Mouse (Mus musculus): ENCODE data around the gene Nagk. TPM values are rescaled to one million over a fixed set of nuclear protein-coding genes. Genes with fewer than 3 reads are reported as not detected.
A peak's percentile ranks its signal among the peaks of the same experiment; 100 is the strongest.
"Not testable (repeated sequence)": the region's sequence is repeated elsewhere in the genome, so short reads cannot be mapped to it uniquely, and the experiment has no call there.

The Nagk gene
- total and polyA plus RNA-seq, 3 experiments: 14.1 to 18.3 (median 16.1) TPM

GRCm38 (mm10) chr6:83818996-83819395 lies 24.2 kb downstream of the Nagk start:
- H3K36me3 ChIP-seq (ENCODE audit: control insufficient read depth, insufficient read depth, low read length): peaks cover 6% of the 10 kb centered on the region; the same call in 1 of the 2 replicates
- DNase-seq: no peak
- H3K79me2 ChIP-seq (replicated peaks; ENCODE audit: control insufficient read depth, insufficient read depth, low read length): no peaks in the 10 kb centered on the region
- no peak overlapping the region for H3K9ac ChIP-seq (ENCODE audit: low read depth, low read length)
- H3K4me3 ChIP-seq: no peak overlapping the region
- no peaks in the 10 kb centered on the region; the same call in 1 of the 2 replicates for H3K4me1 ChIP-seq (ENCODE audit: control insufficient read depth, insufficient read depth, low read length)
- no peaks in the 10 kb centered on the region for H3K27me3 ChIP-seq (ENCODE audit: control insufficient read depth, insufficient read depth, low read length)
- no peak overlapping the region for H3K27ac ChIP-seq
- WGBS: 71% methylated on average over 1 of the region's 1 CpGs
- intact Hi-C loops (cut with DNase I): no loop called here
- TF ChIP-seq EP300 (IDR thresholded peaks at IDR 0.05; ENCODE audit: insufficient read depth, low read depth, low read length) (no peak), POLR2A (IDR thresholded peaks at IDR 0.05; ENCODE audit: insufficient read depth, low read depth, low read length) (no peak), CTCF (IDR thresholded peaks at IDR 0.05) (no peak)

DNA sequence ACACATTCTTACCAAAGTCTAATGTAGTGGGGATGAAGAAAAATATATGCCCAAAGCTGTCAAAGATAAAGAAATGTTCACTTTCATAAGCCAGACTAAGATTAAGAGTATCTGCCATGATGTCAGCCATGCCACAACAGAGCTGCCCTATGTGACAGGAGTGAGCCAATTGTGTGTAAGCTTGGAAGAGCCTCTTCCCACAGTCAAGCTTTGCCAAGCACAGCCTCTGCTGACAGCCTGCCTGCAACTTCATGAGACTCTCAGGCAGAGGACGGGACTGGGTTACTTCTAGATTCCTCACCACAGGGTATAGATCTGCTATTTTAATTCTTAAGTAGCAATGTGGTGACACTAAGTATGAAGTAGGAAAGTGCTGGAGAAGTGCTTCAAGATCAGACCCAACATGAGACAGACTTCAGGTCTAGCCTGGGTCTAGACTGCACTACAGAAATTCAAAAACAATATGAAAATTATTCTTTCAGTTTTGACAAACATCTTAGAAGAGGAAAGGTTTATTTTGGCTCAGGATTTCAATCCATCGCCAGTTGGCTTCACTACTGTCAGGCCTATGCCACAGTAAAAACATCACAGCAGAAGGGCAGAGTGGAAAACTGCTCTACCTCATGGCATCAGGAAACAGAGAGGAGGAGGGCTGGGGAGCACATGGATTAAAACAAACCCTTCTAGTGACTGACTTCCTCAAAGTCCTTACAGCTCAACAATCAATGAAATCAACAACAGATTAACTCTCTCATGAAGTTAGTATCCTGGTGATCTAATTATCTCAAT lies 26.1 kb downstream of the Nagk start:
- no peak for TF ChIP-seq EP300 (IDR thresholded peaks at IDR 0.05; ENCODE audit: insufficient read depth, low read depth, low read length)
- TF ChIP-seq CTCF (IDR thresholded peaks at IDR 0.05): no peak
- no peak for TF ChIP-seq POLR2A (IDR thresholded peaks at IDR 0.05; ENCODE audit: insufficient read depth, low read depth, low read length)
- DNase-seq: no peak
- H3K36me3 ChIP-seq (ENCODE audit: control insufficient read depth, insufficient read depth, low read length): peaks cover 6% of the 10 kb centered on the region; the same call in 1 of the 2 replicates
- WGBS: 50% methylated on average over 2 of the region's 2 CpGs
- no peak overlapping the region for H3K4me3 ChIP-seq
- H3K4me1 ChIP-seq (ENCODE audit: control insufficient read depth, insufficient read depth, low read length): no peaks in the 10 kb centered on the region; the same call in 1 of the 2 replicates
- intact Hi-C loops (cut with DNase I): no loop called here
- H3K27ac ChIP-seq: no peak overlapping the region
- H3K9ac ChIP-seq (ENCODE audit: low read depth, low read length): no peak overlapping the region
- no peaks in the 10 kb centered on the region for H3K79me2 ChIP-seq (replicated peaks; ENCODE audit: control insufficient read depth, insufficient read depth, low read length)
- H3K27me3 ChIP-seq (ENCODE audit: control insufficient read depth, insufficient read depth, low read length): no peaks in the 10 kb centered on the region

DNA sequence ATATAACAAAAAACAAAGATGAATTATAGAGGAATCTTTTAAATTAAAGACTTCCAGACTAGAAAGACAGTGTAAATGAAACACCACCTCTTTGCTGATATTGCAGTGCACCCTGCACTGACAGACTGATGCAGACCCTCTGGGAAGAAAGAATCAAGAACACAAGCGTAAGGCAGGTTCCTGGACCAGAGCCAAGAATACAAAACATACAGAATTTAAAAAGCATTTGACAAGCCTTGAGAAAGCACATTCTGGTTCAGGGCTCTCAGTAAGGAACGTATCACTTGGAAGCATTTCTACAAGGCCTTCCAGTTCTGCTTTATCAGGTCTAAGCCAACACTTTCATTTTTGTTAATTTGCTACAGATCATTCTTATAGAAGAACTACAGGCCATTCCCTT lies 27.1 kb downstream of the Nagk start:
- Histone ChIP-seq H3K27me3 (ENCODE audit: control insufficient read depth, insufficient read depth, low read length) (no peaks in the 10 kb centered on the region), H3K9ac (ENCODE audit: low read depth, low read length) (no peak overlapping the region), H3K4me3 (no peak overlapping the region), H3K27ac (no peak overlapping the region), H3K36me3 (ENCODE audit: control insufficient read depth, insufficient read depth, low read length) (peaks cover 6% of the 10 kb centered on the region; the same call in 1 of the 2 replicates), H3K4me1 (ENCODE audit: control insufficient read depth, insufficient read depth, low read length) (no peaks in the 10 kb centered on the region; the same call in 1 of the 2 replicates), H3K79me2 (replicated peaks; ENCODE audit: control insufficient read depth, insufficient read depth, low read length) (no peaks in the 10 kb centered on the region)
- no peak for TF ChIP-seq POLR2A (IDR thresholded peaks at IDR 0.05; ENCODE audit: insufficient read depth, low read depth, low read length)
- no peak for TF ChIP-seq CTCF (IDR thresholded peaks at IDR 0.05)
- TF ChIP-seq EP300 (IDR thresholded peaks at IDR 0.05; ENCODE audit: insufficient read depth, low read depth, low read length): no peak
- no peak for DNase-seq
- intact Hi-C loops (cut with DNase I): no loop called here
- WGBS: 70% methylated on average over 2 of the region's 2 CpGs

GRCm38 (mm10) chr6:83830941-83831605 lies 36.3 kb downstream of the Nagk start:
- Histone ChIP-seq H3K27me3 (ENCODE audit: control insufficient read depth, insufficient read depth, low read length) (no peaks in the 10 kb centered on the region), H3K4me3 (peak overlapping the region; percentile 61), H3K36me3 (ENCODE audit: control insufficient read depth, insufficient read depth, low read length) (no peaks in the 10 kb centered on the region), H3K9ac (ENCODE audit: low read depth, low read length) (peak overlapping the region; percentile 76), H3K79me2 (replicated peaks; ENCODE audit: control insufficient read depth, insufficient read depth, low read length) (no peaks in the 10 kb centered on the region), H3K27ac (peak overlapping the region; percentile 81), H3K4me1 (ENCODE audit: control insufficient read depth, insufficient read depth, low read length) (peaks cover 3% of the 10 kb centered on the region)
- WGBS: 3% methylated on average over 35 of the region's 35 CpGs
- intact Hi-C loops (cut with DNase I): loop anchor here (2.0 to 5.0 kb wide), 3 partner anchors 36 to 86 kb away; partner anchors contain the start of genes Nagk and Tex261
- no peak for TF ChIP-seq CTCF (IDR thresholded peaks at IDR 0.05)
- TF ChIP-seq POLR2A (IDR thresholded peaks at IDR 0.05; ENCODE audit: insufficient read depth, low read depth, low read length): no peak
- TF ChIP-seq EP300 (IDR thresholded peaks at IDR 0.05; ENCODE audit: insufficient read depth, low read depth, low read length): no peak
- no peak for DNase-seq

DNA sequence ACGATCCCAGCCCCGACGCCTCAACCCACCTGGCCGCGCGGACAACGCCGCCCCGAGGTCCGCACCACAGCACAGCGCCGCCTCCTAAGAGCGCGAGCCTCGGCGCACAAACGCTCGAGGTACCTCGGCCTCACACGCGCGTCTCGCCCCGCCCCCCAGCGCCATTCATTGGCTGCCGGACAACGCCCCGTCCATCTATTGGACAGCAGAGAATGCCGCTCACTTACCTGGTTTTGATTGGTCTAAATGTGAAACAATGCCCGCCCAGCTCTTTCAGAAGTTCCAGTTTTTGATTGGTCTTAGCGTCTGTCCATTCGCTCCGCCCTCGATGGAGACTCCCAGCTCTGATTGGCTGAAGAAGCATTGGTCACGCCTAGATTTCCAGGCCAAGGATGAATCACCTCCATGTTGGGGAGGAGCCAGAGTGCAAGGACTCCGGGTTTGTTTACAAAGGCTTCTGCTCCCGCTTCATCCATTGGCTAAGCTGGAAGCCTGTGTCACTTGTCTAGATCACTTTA lies 36.9 kb downstream of the Nagk start, which contains the start of gene Paip2b:
TSS of gene Paip2b (minus strand) at position 136 of the 518 bp plus-strand sequence.
- peak within 1 kb of the TSS; percentile 90 for H3K27ac ChIP-seq
- WGBS: under 1% methylated on average over 37 of the region's 37 CpGs
- intact Hi-C loops (cut with DNase I): loop anchor here (2.0 to 5.0 kb wide), 3 partner anchors 37 to 86 kb away; partner anchors contain the start of genes Nagk and Tex261
- no peaks in the 10 kb centered on the region for H3K36me3 ChIP-seq (ENCODE audit: control insufficient read depth, insufficient read depth, low read length)
- H3K27me3 ChIP-seq (ENCODE audit: control insufficient read depth, insufficient read depth, low read length): no peaks in the 10 kb centered on the region
- H3K4me3 ChIP-seq: peak within 1 kb of the TSS; percentile 61
- peaks cover 3% of the 10 kb centered on the region for H3K4me1 ChIP-seq (ENCODE audit: control insufficient read depth, insufficient read depth, low read length)
- peak; percentile 96 to 98 for DNase-seq
- TF ChIP-seq EP300 (IDR thresholded peaks at IDR 0.05; ENCODE audit: insufficient read depth, low read depth, low read length): 0 out of 2 replicates have a peak, but pooled peaks have one; percentile 6
- TF ChIP-seq CTCF (IDR thresholded peaks at IDR 0.05): peak; percentile 39
- TF ChIP-seq POLR2A (IDR thresholded peaks at IDR 0.05; ENCODE audit: insufficient read depth, low read depth, low read length): peak; percentile 84
- H3K9ac ChIP-seq (ENCODE audit: low read depth, low read length): peak within 1 kb of the TSS; percentile 76
- H3K79me2 ChIP-seq (replicated peaks; ENCODE audit: control insufficient read depth, insufficient read depth, low read length): no peaks in the 10 kb centered on the region

DNA sequence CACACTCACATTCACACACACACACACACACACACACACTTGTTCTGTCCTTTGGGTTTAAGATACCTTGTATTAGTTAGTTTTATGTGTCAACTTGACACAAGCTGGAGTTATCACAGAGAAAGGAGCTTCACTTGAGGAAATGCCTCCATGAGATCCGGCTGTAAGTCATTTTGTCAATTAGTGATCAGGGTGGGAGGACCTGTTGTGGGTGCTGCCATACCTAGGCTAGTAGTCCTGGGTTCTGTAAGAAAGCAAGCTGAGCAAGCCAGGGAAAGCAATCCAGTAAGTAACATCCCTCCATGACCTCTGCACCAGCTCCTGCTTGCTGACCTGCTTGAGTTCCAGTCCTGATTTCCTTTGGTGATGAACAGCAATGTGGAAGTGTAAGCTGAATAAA lies 37.6 kb downstream of the Nagk start:
- not testable (repeated sequence) for H3K79me2 ChIP-seq (replicated peaks; ENCODE audit: control insufficient read depth, insufficient read depth, low read length); H3K36me3 ChIP-seq (ENCODE audit: control insufficient read depth, insufficient read depth, low read length); DNase-seq; H3K4me3 ChIP-seq; H3K27me3 ChIP-seq (ENCODE audit: control insufficient read depth, insufficient read depth, low read length); H3K4me1 ChIP-seq (ENCODE audit: control insufficient read depth, insufficient read depth, low read length); H3K9ac ChIP-seq (ENCODE audit: low read depth, low read length)
- peak overlapping the region; percentile 90 for H3K27ac ChIP-seq
- 51% methylated on average over 1 of the region's 1 CpGs for WGBS
- intact Hi-C loops (cut with DNase I): loop anchor here (5.0 kb wide), 2 partner anchors 55 to 85 kb away; partner anchors contain the start of gene Tex261

Data from heart, adult 2 months (tissue).